Mouse (Mus musculus) gastrocnemius, postnatal 14 days (tissue): Measurements from ENCODE around the gene Serpina3f. TPM values are rescaled to one million over a fixed set of nuclear protein-coding genes. Genes with fewer than 3 reads are reported as not detected.
"Not testable (repeated sequence)": the region's sequence is repeated elsewhere in the genome, so short reads cannot be mapped to it uniquely, and the experiment has no call there.

ENCODE experiments used
- DNase-seq: peaks from one replicate; pipeline ENCODE4 v3.0.0; 2021; ENCODE audit warnings: mixed read lengths
- intact Hi-C: fragments of 180-260 bp; cut with DNase I; formaldehyde crosslinking; loops from one replicate; pipeline ENCODE4 v1.15.1; 2025; ENCODE audit warnings: low total_unique reads
- long read RNA-seq, 2 experiments: library from polyadenylated mRNA; stranded (forward); transcript quantifications; one replicate each; pipeline ENCODE4 v2.0.0; 2021
- total RNA-seq, 2 experiments: library from RNA; stranded (reverse); gene quantifications; 2 replicates each; pipeline ENCODE4 v1.2.3; 2021

The Serpina3f gene
- total RNA-seq = not detected
- long read RNA-seq, experiment 1 = 0 reads
- long read RNA-seq, experiment 2 = 0 reads

DNA sequence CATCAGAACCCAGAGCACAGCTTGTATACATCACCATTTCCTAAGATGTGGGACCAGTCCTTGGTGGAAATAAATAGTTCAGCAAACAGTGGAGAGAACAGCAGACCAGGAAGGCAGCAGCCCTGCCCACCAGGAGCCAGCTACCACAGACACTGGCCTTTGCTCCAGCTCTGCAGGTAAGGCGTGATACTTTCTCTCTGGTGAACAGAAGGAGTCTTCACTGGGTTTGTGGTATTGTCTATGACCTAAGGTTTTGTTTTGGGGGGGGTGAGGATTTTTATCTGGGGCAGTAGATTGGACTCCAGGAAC lies at the start of gene Serpina3f:
Gene Serpina3f (plus strand): TSS at position 100 of the 309 bp plus-strand sequence.
- DNase-seq = no peak
- intact Hi-C loops = no loop called here

DNA sequence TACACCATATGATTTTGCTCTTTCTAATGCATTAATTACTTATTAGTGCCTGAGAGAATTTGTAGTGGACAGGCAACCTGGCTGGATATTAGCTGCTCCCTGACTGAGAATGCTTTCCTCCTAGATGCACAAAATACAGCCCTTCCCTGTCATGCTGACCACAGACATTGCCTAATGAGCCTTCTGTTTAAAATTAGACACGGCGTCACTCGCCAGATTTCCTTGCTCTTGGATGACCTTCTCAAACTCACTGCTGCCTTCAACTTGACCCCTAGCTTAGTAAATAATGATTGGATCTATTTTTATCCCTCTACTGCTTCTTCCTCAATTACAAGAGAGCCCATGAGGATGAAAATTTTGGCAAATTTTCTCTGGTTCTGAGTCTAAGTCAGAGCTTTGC lies 39.6 kb upstream of the Serpina3f start:
- intact Hi-C loops = no loop called here
- DNase-seq = no peak

DNA sequence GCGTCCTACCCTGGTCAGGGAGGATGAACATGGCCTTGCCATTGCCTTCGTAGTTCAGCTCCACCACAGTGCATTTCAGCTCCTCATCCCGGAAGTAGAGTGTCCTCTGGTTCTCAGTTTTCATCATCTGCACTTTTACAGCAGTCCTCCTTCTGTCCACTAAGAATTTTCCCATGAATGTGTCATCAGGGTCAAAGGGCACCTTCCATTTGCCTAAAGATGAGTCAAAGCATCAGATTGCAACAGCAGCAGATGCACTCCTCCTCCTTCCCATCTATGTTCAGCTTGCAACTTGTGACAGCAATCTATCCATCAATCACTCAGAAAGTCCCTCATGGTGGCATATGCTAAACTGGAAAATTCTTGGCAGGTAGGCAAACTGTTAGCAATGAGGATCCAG lies 38.7 kb upstream of the Serpina3f start:
- intact Hi-C loops = no loop called here
- DNase-seq = no peak

DNA sequence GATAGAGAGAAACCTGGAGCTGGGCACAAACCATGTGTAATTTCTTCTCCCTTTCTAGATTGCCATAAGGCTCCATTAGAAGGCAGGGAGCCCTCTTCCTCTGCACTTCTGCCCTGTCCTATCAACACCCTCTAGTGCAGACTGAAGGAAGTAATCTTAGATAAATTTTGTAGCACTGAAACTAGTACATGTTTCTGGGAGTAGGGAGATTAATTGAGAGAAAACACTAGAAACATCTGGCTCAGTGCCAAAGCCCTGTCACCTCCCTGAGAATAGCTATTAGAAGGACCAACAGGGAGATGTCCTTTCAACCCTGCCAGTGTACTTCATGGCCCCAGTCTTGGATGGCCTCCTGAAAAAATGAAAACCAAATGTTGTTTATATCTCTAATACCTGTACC lies 35.8 kb upstream of the Serpina3f start:
- intact Hi-C loops = no loop called here
- DNase-seq = no peak

DNA sequence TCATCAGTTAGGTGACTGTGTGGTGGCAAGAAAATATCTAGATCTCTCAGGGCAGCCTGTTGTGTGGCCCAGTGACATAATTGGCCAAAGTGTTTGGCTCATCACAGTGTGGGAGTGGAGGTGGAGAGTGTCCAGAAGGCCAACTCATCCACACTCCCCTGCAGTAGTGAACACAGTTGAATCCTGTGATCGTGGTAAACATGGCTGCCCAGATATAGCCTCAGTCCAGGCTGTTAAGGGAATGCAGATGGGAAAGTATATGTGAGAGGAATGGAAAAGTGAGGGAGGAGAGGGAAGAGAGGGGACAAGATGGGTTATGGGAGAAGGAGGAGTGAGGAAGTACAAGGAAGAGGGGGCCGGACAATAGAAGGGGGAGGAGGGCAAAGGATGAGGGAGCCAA lies 35.4 kb upstream of the Serpina3f start:
- no peak for DNase-seq
- intact Hi-C loops = no loop called here

DNA sequence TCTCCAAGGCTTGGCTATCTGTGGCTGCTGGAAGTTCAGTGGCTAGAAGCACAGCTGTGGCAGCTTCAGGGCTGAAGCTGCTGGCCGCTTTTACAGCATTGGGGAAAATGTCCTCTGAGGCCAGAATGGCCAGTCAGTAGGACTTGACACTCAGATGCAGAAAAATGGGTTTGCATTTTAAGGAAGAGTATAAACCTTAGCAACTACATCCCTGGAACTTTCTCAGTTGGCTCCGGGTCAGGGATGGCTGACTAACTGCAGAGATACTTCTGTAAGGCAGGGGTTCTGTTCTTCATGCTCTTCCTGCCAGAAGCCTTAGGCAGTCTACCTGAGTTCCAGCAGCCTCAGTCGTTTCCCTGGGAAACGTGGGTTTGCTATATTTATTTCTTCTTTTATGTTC lies 29.3 kb upstream of the Serpina3f start:
- no peak for DNase-seq
- intact Hi-C loops = no loop called here

DNA sequence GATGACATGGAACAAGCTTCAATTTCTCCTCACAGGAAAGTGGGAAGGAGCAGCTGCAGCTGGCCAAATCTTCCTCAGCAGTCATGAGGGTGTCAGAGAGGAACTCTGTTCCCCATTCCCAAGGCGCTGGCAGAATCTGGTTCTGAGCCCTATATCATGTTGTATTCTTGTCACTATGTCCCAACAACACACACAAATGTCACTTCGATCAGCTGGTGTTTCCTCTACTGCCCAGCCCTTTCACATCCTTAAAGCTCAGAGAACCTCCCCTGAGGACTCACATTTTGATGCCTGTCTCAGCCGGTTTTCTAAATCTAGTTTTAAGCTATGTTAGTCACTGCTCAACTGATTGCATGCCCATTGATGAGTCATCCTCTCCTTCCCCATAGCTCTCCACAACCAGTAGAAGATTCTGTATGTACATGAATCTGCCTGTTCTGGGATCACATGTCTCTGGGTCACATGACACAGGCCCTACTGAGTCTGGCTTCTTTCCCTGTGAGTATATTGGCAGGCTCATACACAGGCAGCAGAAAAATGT lies 28.2 kb upstream of the Serpina3f start:
- no peak for DNase-seq
- intact Hi-C loops = no loop called here

DNA sequence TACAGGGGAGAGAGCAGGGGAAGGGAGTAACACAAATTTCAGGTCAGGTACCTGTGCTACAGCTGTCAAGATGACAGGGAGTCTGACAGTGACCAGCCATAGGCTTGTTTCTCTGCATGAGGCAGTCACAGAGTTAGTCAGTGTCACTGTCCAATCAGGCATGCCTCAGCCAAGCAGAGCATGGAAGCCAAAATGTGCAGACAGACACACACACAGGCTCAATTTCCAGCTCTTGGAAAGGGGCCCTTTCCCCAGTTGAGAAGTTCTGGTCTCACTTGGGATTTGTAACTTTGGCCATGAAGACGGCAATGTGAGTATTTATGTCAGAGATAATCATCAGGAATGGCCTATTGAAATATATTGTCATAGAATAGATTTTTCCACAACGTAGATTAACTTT lies 25.1 kb upstream of the Serpina3f start:
- intact Hi-C loops = no loop called here
- no peak for DNase-seq

DNA sequence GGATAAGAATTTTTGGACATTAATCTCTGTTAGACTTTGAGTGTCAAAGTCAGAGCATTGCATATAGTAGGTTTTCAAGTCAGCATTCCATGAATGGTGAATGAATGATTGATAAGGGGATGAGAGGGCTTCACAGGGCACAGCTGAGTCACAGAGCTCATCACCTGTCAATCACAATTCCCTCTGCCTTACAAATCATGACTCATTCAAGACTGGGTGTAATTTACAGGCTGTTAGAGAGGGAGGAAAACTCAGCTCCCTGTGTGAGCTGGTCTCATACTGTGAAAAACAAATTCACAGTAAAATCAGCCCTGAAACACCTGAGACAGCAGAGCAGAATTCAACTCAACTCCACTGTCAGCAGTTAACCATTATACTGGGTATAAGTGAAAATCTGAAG lies 23.5 kb upstream of the Serpina3f start:
- intact Hi-C loops = no loop called here
- no peak for DNase-seq

DNA sequence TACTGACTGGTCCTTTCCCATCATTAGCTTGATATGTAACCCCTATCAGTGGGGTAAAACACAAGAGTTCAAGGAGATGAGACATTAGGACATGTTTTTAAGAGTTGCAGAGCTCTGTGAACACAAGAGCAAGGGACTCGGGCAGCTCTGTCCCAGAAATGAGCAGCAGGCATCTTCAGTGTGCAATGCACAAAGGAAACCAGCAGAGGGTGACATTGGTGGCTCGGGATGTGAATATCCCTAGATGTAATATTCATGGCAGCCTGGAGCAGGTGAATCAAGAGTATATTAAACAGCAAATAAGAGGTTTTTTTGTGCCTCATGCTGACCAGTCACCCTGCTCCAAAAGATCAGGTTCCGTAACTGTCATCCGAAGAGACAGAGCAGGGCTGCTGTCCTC lies 5.2 kb upstream of the Serpina3f start:
- intact Hi-C loops = no loop called here
- DNase-seq = no peak

DNA sequence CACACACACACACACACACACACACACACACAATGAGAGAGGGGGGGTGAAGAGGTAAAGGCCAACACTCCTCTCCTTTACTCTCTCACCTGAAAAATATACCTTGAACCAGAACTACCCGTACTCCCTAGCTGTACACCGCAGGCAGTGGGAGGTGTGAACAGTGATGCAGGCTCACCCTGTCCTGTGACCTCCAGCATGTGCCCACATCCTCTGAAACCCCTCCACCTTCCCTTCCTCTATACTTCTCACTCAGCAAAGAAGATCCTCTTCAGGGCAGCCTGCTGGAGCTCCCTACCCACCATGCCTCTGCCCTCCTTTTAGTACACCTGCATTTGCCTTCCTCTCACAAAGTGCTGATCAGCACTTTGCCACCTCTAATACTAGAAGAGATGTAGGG lies 4.5 kb upstream of the Serpina3f start:
- DNase-seq = no peak
- intact Hi-C loops = no loop called here

DNA sequence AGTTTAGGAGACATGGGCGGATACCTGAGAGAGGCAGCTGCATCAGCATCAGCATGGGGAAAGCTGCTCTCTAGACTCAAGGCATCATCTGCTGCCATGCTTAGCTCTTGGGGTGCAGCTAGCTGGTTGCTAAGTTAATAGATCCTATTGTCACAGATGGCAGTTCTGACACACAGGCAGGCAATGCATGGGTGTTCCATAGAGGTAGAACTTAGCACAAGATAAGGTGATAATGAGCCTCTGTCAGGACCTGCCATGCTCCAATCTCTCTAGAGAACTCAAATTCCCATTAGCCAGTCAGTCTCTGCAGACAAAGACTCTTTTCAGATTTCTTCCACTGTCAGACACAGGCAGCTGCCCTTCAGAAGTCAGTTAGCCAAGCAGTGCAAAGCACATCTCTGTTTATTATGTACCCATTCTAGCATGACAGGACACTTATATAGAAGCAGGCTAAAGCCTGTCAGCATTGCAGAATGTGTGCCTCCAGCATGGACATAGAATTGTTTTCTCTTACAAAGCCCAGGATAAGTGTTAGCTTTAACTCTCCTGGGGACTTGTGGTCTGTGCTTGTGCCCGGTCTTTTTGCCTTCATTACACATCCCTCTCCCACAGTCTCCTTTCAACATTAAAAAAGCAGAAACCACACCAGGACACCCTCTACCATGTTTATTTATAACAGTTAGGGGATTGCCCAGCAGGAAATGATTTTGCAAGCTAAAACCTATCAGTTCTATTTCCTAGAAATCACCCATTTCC lies 477 bp upstream of the Serpina3f start:
- intact Hi-C loops = no loop called here
- DNase-seq = no peak

DNA sequence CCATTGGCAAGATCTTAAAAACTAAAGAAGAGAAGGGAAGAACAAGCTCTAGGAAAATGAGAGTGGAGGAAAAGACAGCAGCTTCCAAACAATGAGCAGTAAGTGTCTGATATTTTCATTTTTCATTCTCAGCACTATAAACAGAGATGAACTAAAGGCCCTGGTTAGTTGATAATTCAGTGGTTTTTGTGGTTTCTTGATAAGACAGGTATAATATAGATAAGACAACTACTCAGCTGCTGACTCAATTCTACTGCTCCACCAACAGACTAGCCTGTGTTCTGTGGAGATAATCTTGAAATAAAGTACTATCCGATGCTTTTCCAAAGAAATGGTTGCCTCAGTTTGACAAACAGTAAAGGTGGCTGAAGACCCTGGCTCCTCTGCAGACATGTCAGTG lies 905 bp downstream of the Serpina3f start:
- no peak for DNase-seq
- intact Hi-C loops = no loop called here

DNA sequence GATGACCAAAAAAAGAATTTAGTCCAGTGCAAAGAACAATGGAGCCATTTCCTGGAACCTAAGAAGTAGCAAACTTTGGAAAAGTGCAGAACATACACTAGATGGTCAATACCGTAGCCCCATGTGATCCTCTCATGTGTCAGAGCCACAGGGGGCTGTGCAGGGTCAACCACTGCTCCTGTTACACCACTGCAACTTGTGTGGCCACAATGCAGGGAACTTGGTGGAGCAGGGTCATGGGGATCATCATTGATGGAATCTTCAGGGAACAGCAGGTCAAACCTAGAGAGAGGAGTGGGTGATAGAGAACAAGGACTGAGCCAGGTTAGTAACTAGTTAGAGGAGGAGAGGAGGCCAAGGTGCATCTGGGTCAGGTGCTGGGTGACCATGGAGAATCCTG lies 7.3 kb downstream of the Serpina3f start:
- intact Hi-C loops = loop anchor here (2.0 kb wide), 1 partner anchor 21 kb away; no protein-coding TSS in a partner anchor
- DNase-seq = no peak

DNA sequence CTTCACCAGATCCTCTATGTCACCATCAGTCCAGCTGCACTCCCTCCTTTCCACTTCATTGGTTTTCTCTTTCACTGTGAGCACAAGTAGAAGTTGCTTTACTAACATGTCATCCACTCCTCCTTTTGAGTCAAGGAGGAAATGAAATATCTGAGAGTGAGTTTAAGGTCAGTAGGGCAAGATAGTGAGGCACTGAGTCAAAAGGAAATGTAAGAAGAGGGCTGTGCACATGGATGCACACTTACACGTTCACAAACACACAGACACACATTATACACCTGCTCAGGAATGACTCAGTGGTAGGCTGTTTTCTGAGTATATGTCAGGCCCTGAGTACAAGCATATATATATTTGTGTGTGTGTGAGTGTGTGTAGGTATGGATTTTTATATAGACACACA lies 9.3 kb downstream of the Serpina3f start:
- intact Hi-C loops = no loop called here
- no peak for DNase-seq

DNA sequence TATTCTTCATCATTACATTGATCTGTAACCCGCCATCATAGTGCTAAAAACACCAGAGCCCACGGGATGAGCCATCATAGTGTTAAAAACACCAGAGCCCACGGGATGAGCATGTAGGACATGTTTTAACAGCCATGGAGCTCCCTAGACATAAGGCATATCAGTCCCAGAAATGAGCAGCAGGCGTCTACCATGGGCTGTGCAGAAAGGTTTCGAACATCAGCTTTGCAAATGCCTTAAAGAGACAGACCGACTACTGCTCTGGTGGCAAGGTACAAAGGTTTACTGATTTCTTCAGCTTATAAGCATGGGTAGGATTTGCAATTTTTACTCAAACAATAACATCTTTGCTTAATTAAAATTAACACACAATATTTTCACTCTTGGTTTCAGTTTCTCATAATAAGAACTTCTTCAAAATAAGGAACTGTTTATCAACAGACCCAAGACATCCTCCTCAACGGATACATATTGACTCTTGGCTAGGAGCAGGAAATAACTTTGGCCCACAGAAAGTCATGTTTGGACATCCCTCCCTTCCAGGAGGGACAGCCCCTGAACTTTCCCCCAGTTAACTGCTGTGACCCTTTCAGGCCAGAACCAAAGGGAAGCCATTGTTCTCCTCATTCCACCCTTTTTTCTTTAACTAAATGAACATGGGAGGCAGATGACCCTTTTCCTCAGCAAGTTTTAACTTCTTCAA lies 10.4 kb downstream of the Serpina3f start:
- intact Hi-C loops = no loop called here
- DNase-seq = no peak

DNA sequence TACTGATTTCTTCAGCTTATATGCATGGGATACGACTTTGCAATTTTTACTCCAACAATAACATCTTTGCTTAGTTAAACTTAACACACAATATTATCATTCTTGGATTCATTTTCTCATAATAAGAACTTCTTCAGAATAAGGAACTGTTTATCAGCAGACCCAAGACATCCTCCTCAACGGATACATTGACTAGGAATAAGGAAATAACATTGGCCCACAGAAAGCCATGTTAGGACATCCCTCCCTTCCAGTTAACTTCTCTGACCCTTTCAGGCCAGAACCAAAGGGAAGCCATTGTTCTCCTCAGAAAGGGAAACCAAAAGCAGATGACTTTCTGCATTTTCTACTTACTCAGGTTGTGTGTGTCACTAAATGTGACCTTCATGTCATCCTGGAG lies 16.4 kb downstream of the Serpina3f start:
- DNase-seq = no peak
- intact Hi-C loops = no loop called here

DNA sequence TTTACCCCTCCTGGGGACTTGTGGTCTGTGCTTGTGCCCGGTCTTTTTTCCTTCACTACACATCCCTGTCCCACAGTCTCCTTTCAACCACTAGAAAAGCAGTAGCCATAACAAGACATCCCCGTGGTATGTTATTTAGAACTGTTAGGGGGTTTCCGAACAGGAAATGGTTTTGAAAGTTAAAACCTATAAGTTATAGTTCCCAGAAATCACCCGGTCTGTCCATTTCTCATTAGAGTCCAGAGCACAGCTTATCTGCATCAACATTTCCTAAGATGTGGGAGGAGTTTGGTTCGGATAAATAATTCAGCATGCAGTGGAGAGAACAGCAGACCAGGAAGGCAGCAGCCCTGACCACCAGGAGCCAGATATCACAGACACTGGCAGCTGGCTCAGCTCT lies 21.6 kb downstream of the Serpina3f start, which contains the start of gene Serpina3g:
Gene Serpina3g (plus strand): TSS at position 331 of the 400 bp plus-strand sequence.
- intact Hi-C loops = no loop called here
- DNase-seq = no peak

DNA sequence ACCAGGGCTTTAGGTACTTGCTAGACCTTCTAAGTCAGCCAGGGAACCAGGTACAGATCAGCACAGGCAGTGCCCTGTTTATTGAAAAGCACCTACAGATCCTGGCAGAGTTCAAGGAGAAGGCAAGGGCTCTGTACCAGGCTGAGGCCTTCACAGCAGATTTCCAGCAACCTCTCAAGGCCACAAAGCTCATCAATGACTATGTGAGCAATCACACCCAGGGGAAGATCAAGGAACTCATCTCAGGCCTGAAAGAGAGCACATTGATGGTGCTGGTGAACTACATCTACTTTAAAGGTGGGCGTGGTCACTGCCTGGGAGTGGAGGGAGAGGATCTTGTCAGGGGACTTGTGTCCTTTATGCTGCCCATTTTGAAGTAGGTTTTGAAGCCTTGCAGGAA lies 23.7 kb downstream of the Serpina3f start:
- intact Hi-C loops, DNase-seq: not testable (repeated sequence)

DNA sequence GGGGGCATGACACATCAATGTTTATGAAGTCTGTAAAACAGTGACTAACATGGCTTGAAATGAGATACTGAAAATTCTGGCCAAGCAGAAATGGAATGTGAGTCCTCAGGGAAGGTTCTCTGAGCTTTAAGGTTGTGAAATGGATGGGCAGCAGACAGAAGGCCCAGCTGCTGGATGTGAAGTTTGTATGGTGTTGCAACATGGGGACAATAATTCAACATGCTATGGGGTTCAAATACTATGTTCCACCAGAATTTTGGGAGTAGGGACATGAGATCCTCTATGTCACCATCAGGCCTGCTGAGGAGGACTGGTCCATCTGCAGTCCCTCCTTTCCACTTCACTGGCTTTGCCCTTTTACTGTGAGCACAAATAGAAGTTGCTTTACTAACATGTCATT lies 29.0 kb downstream of the Serpina3f start:
- intact Hi-C loops = loop anchor here (2.0 kb wide), 1 partner anchor 23 kb away; no protein-coding TSS in a partner anchor
- DNase-seq = no peak

DNA sequence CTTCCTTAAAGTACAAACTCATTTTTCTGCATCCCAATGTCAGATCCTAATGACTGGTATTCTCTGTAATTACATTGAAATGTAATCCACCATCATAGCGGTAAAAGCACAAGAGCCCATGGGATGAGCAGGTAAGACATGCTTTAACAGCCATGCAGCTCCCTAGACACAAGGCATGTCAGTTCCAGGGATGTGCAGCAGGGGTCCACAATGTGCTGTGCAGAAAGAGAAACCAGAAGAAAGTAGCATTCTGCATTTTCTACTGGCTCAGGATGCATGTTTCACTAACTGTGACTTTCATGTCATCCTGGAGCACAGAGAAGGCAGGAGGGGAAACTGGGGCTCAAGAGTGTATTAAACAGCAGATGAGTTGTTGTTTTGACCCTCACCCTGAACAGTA lies 30.7 kb downstream of the Serpina3f start:
- intact Hi-C loops = no loop called here
- no peak for DNase-seq
